Mouse (Mus musculus): Measurements from ENCODE around the gene Cib1.

Gene Cib1

GRCm38 (mm10) chr7:80232489-80233029 is at the start of gene Cib1, which contains the start of gene Gdpgp1:
TSS of gene Cib1 (minus strand) at chr7:80232813.
TSS of gene Gdpgp1 (plus strand) at chr7:80232865.
- peak; percentile 99 for DNase-seq

- no peak for DNase-seq
Observed at GRCm38 (mm10) chr7:80281646-80282045, 49.0 kb upstream of the Cib1 start.

GRCm38 (mm10) chr7:80280998-80281397 is 48.4 kb upstream of the Cib1 start:
- no peak for DNase-seq

GRCm38 (mm10) chr7:80280032-80280431 is 47.4 kb upstream of the Cib1 start:
- DNase-seq = no peak

GRCm38 (mm10) chr7:80276374-80276773 is 43.8 kb upstream of the Cib1 start:
- DNase-seq = no peak

- no peak for DNase-seq
Observed at GRCm38 (mm10) chr7:80273456-80273855, 40.8 kb upstream of the Cib1 start.

- peak; percentile 49 for DNase-seq
Observed at GRCm38 (mm10) chr7:80269751-80270255, 37.2 kb upstream of the Cib1 start.

- DNase-seq = peak; percentile 97
Observed at GRCm38 (mm10) chr7:80268897-80269750, 36.5 kb upstream of the Cib1 start, which contains the start of gene Vps33b. TSS of gene Vps33b (plus strand) at chr7:80269649.

GRCm38 (mm10) chr7:80267764-80268163 is 35.2 kb upstream of the Cib1 start:
- no peak for DNase-seq

GRCm38 (mm10) chr7:80264606-80265005 is 32.0 kb upstream of the Cib1 start:
- DNase-seq = no peak

GRCm38 (mm10) chr7:80261372-80261990 is 28.9 kb upstream of the Cib1 start:
- no peak for DNase-seq

- peak; percentile 90 for DNase-seq
Observed at GRCm38 (mm10) chr7:80260625-80261371, 28.2 kb upstream of the Cib1 start, which contains the start of gene Ngrn. TSS of gene Ngrn (plus strand) at chr7:80261215.

GRCm38 (mm10) chr7:80257706-80258105 is 25.1 kb upstream of the Cib1 start:
- DNase-seq = no peak

GRCm38 (mm10) chr7:80255981-80256380 is 23.4 kb upstream of the Cib1 start:
- no peak for DNase-seq

GRCm38 (mm10) chr7:80252886-80253285 is 20.3 kb upstream of the Cib1 start:
- DNase-seq = no peak

GRCm38 (mm10) chr7:80252437-80252836 is 19.8 kb upstream of the Cib1 start:
- no peak for DNase-seq

- no peak for DNase-seq
Observed at GRCm38 (mm10) chr7:80246859-80247258, 14.2 kb upstream of the Cib1 start.

GRCm38 (mm10) chr7:80246148-80246721 is 13.6 kb upstream of the Cib1 start, which contains the start of gene Ttll13:
TSS of gene Ttll13 (plus strand) at chr7:80246376.
- DNase-seq = peak; percentile 99

GRCm38 (mm10) chr7:80244851-80245250 is 12.2 kb upstream of the Cib1 start:
- no peak for DNase-seq

- no peak for DNase-seq
Observed at GRCm38 (mm10) chr7:80241661-80242060, 9.0 kb upstream of the Cib1 start.

GRCm38 (mm10) chr7:80238542-80238941 is 5.9 kb upstream of the Cib1 start:
- no peak for DNase-seq

GRCm38 (mm10) chr7:80233799-80234198 is 1.2 kb upstream of the Cib1 start:
- DNase-seq = no peak

All from kidney, adult 9 months (tissue).